Mouse (Mus musculus): ENCODE results near the gene D430042O09Rik.

D430042O09Rik gene

GRCm38 (mm10) chr7:125818301-125818712 is 110.6 kb downstream of the D430042O09Rik start:
- DNase-seq, result peak; percentile 78 to 83

- no peak for DNase-seq
Measured at GRCm38 (mm10) chr7:125820233-125820632, 112.5 kb downstream of the D430042O09Rik start.

GRCm38 (mm10) chr7:125826425-125826824 is 118.7 kb downstream of the D430042O09Rik start:
- no peak for DNase-seq

- DNase-seq, result no peak
Measured at GRCm38 (mm10) chr7:125826887-125827286, 119.2 kb downstream of the D430042O09Rik start.

GRCm38 (mm10) chr7:125827420-125827819 is 119.7 kb downstream of the D430042O09Rik start:
- DNase-seq, result no peak

GRCm38 (mm10) chr7:125828561-125828960 is 120.9 kb downstream of the D430042O09Rik start:
- no peak for DNase-seq

GRCm38 (mm10) chr7:125829121-125829666 is 121.5 kb downstream of the D430042O09Rik start:
- DNase-seq, result no peak

- DNase-seq, result no peak
Measured at GRCm38 (mm10) chr7:125832767-125833166, 125.1 kb downstream of the D430042O09Rik start.

- DNase-seq, result no peak
Measured at GRCm38 (mm10) chr7:125833471-125833870, 125.8 kb downstream of the D430042O09Rik start.

GRCm38 (mm10) chr7:125838078-125838742 is 130.5 kb downstream of the D430042O09Rik start:
- no peak for DNase-seq

GRCm38 (mm10) chr7:125845611-125846010 is 137.9 kb downstream of the D430042O09Rik start:
- DNase-seq, result peak in 1 of 2 experiments; percentile 11

GRCm38 (mm10) chr7:125846866-125847527 is 139.3 kb downstream of the D430042O09Rik start:
- DNase-seq, result peak in 1 of 2 experiments; percentile 11

GRCm38 (mm10) chr7:125847528-125847866 is 139.8 kb downstream of the D430042O09Rik start:
- no peak for DNase-seq

- no peak for DNase-seq
Measured at GRCm38 (mm10) chr7:125859564-125859963, 151.9 kb downstream of the D430042O09Rik start.

- DNase-seq, result no peak
Measured at GRCm38 (mm10) chr7:125860421-125860820, 152.7 kb downstream of the D430042O09Rik start.

GRCm38 (mm10) chr7:125864026-125864425 is 156.3 kb downstream of the D430042O09Rik start:
- DNase-seq, result no peak

- no peak for DNase-seq
Measured at GRCm38 (mm10) chr7:125865234-125865633, 157.5 kb downstream of the D430042O09Rik start.

GRCm38 (mm10) chr7:125868570-125868969 is 160.9 kb downstream of the D430042O09Rik start:
- DNase-seq, result no peak

- no peak for DNase-seq
Measured at GRCm38 (mm10) chr7:125871404-125872201, 163.9 kb downstream of the D430042O09Rik start.

GRCm38 (mm10) chr7:125872202-125872580 is 164.5 kb downstream of the D430042O09Rik start:
- DNase-seq, result no peak

- no peak for DNase-seq
Measured at GRCm38 (mm10) chr7:125872874-125873273, 165.2 kb downstream of the D430042O09Rik start.

- DNase-seq, result no peak
Measured at GRCm38 (mm10) chr7:125873971-125874495, 166.3 kb downstream of the D430042O09Rik start.

GRCm38 (mm10) chr7:125878040-125878439 is 170.4 kb downstream of the D430042O09Rik start:
- DNase-seq, result peak in 1 of 2 experiments; percentile 19

Data from cerebellum, adult 18-20 months (tissue).